Mouse (Mus musculus): ENCODE measurements around the gene H2-Q10. TPM values are rescaled to one million over a fixed set of nuclear protein-coding genes. Genes with fewer than 3 reads are reported as not detected.
A peak's percentile ranks its signal among the peaks of the same experiment; 100 is the strongest.
"Not testable (repeated sequence)": the region's sequence is repeated elsewhere in the genome, so short reads cannot be mapped to it uniquely, and the experiment has no call there.

H2-Q10 gene
- polyA plus RNA-seq, 1 experiment from 2014 or later, result 38.8 TPM

- H3K36me3 ChIP-seq; H3K27me3 ChIP-seq (replicated peaks); H3K4me1 ChIP-seq (replicated peaks); ATAC-seq; H3K9ac ChIP-seq; H3K9me3 ChIP-seq; H3K27ac ChIP-seq; H3K4me2 ChIP-seq (replicated peaks); H3K4me3 ChIP-seq (replicated peaks): not testable (repeated sequence)
- WGBS, result 9% methylated on average over 8 of the region's 8 CpGs
Observed at GRCm38 (mm10) chr17:35434836-35435235, 35.1 kb upstream of the H2-Q10 start.

DNA sequence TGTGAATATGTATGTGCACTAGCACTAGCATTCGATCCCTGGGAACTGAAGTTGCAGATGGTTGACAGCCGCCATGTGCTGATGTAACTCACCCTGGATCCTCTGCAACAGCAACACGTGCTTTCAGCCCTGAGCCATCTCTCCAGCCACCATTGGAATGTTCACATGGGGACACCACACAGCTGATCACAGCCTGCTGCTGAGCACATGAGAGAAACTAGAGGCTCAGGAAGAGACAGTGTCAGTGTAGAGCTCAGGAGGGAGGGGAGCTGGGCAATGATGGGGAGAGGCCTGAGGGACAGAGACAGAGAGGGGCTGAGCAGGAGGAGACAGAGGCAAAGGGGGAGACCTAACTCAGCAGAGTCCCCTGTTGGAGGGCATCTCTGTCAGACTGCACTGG lies 34.3 kb upstream of the H2-Q10 start:
- H3K9me3 ChIP-seq; H3K4me3 ChIP-seq (replicated peaks); H3K4me1 ChIP-seq (replicated peaks); H3K9ac ChIP-seq; H3K27ac ChIP-seq; H3K4me2 ChIP-seq (replicated peaks); ATAC-seq; H3K36me3 ChIP-seq: not testable (repeated sequence)
- WGBS, result 77% methylated on average over 3 of the region's 3 CpGs
- peaks cover 13% of the 10 kb centered on the region for H3K27me3 ChIP-seq (replicated peaks)

- not testable (repeated sequence) for H3K27ac ChIP-seq; ATAC-seq; H3K4me2 ChIP-seq (replicated peaks); H3K9me3 ChIP-seq; H3K36me3 ChIP-seq; H3K4me3 ChIP-seq (replicated peaks); H3K9ac ChIP-seq; H3K4me1 ChIP-seq (replicated peaks)
- 54% methylated on average over 1 of the region's 1 CpGs for WGBS
- H3K27me3 ChIP-seq (replicated peaks), result peaks cover 13% of the 10 kb centered on the region
Observed at GRCm38 (mm10) chr17:35437386-35437936, 32.4 kb upstream of the H2-Q10 start.

DNA sequence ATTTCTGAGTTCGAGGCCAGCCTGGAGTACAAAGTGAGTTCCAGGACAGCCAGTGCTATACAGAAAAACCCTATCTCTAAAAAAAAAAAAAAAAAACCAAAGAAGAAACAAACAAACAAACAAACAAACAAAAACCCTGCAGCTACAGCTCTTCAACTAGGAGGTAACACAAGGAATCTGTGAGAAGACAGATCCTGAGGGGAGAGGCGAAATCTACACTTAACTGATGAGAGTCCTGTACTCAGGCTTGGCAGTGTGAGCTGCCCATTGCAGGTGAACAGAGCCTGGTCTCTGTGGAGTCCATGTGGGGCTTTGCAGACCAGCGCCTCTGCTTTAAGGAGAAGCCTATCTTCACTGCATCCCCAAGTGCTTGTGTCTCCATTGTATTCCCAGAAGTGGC lies 31.5 kb upstream of the H2-Q10 start:
- not testable (repeated sequence) for H3K9me3 ChIP-seq; H3K4me3 ChIP-seq (replicated peaks); H3K27ac ChIP-seq; H3K36me3 ChIP-seq; H3K4me1 ChIP-seq (replicated peaks); H3K9ac ChIP-seq; ATAC-seq
- WGBS, result 81% methylated on average over 3 of the region's 3 CpGs
- Histone ChIP-seq H3K4me2 (replicated peaks) (peak overlapping the region; percentile 99; the same call in 1 of the 2 replicates), H3K27me3 (replicated peaks) (peaks cover 13% of the 10 kb centered on the region)

- not testable (repeated sequence) for H3K27ac ChIP-seq; H3K9me3 ChIP-seq; H3K4me1 ChIP-seq (replicated peaks); H3K36me3 ChIP-seq
- Histone ChIP-seq H3K27me3 (replicated peaks) (peaks cover 13% of the 10 kb centered on the region), H3K4me3 (replicated peaks) (peak within 1 kb of the TSS; percentile 52), H3K9ac (peak within 1 kb of the TSS; percentile 54), H3K4me2 (replicated peaks) (peak within 1 kb of the TSS; percentile 99)
- peak; percentile 94 for ATAC-seq
- 4% methylated on average over 18 of the region's 18 CpGs for WGBS
Observed at GRCm38 (mm10) chr17:35438885-35439284, 31.0 kb upstream of the H2-Q10 start, which contains the start of gene H2-Q7. Gene H2-Q7 (plus strand): TSS chr17:35439155.

DNA sequence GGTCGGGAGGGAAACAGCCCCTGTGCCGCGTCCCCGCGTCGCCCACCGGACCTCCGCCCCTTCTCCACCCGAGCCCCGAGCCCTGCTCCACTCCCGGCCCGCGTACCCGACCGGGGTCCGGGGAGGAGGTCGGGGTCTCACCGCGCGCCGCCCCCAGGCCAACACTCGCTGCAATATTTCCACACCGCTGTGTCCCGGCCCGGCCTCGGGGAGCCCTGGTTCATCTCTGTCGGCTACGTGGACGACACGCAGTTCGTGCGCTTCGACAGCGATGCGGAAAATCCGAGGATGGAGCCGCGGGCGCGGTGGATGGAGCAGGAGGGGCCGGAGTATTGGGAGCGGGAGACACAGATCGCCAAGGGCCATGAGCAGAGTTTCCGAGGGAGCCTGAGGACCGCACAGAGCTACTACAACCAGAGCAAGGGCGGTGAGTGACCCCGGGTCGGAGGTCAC lies 30.6 kb upstream of the H2-Q10 start:
- peak; percentile 66 for ATAC-seq
- peak overlapping the region; percentile 99 for H3K4me2 ChIP-seq (replicated peaks)
- not testable (repeated sequence) for H3K27ac ChIP-seq; H3K4me1 ChIP-seq (replicated peaks); H3K9me3 ChIP-seq; H3K36me3 ChIP-seq
- under 1% methylated on average over 48 of the region's 48 CpGs for WGBS
- peak overlapping the region; percentile 54 for H3K9ac ChIP-seq
- H3K27me3 ChIP-seq (replicated peaks), result peaks cover 13% of the 10 kb centered on the region
- H3K4me3 ChIP-seq (replicated peaks), result peak overlapping the region; percentile 52

GRCm38 (mm10) chr17:35439925-35440645 lies 29.8 kb upstream of the H2-Q10 start:
- H3K27me3 ChIP-seq (replicated peaks), result peaks cover 13% of the 10 kb centered on the region
- not testable (repeated sequence) for H3K27ac ChIP-seq; H3K36me3 ChIP-seq; H3K9me3 ChIP-seq; H3K4me1 ChIP-seq (replicated peaks); ATAC-seq; H3K4me3 ChIP-seq (replicated peaks); H3K9ac ChIP-seq
- peak overlapping the region; percentile 99; the same call in 1 of the 2 replicates for H3K4me2 ChIP-seq (replicated peaks)
- WGBS, result 47% methylated on average over 27 of the region's 27 CpGs

GRCm38 (mm10) chr17:35442376-35442775 lies 27.5 kb upstream of the H2-Q10 start:
- not testable (repeated sequence) for H3K4me2 ChIP-seq (replicated peaks); H3K9me3 ChIP-seq; H3K36me3 ChIP-seq; H3K27ac ChIP-seq; ATAC-seq; H3K9ac ChIP-seq; H3K4me3 ChIP-seq (replicated peaks); H3K4me1 ChIP-seq (replicated peaks)
- 92% methylated on average over 2 of the region's 2 CpGs for WGBS
- peaks cover 13% of the 10 kb centered on the region for H3K27me3 ChIP-seq (replicated peaks)

- H3K27me3 ChIP-seq (replicated peaks); H3K27ac ChIP-seq; H3K4me2 ChIP-seq (replicated peaks); H3K36me3 ChIP-seq; H3K4me1 ChIP-seq (replicated peaks); ATAC-seq; H3K9ac ChIP-seq; H3K4me3 ChIP-seq (replicated peaks); H3K9me3 ChIP-seq: not testable (repeated sequence)
- WGBS, result 91% methylated on average over 2 of the region's 2 CpGs
Observed at GRCm38 (mm10) chr17:35444510-35444909, 25.4 kb upstream of the H2-Q10 start.

- ATAC-seq, result peak; percentile 78
- not testable (repeated sequence) for H3K4me3 ChIP-seq (replicated peaks); H3K27me3 ChIP-seq (replicated peaks); H3K36me3 ChIP-seq; H3K27ac ChIP-seq; H3K9me3 ChIP-seq; H3K9ac ChIP-seq; H3K4me1 ChIP-seq (replicated peaks); H3K4me2 ChIP-seq (replicated peaks)
- no CpG with 5 or more reads among the region's 1 CpGs for WGBS
Observed at GRCm38 (mm10) chr17:35458247-35458646, 11.6 kb upstream of the H2-Q10 start.

DNA sequence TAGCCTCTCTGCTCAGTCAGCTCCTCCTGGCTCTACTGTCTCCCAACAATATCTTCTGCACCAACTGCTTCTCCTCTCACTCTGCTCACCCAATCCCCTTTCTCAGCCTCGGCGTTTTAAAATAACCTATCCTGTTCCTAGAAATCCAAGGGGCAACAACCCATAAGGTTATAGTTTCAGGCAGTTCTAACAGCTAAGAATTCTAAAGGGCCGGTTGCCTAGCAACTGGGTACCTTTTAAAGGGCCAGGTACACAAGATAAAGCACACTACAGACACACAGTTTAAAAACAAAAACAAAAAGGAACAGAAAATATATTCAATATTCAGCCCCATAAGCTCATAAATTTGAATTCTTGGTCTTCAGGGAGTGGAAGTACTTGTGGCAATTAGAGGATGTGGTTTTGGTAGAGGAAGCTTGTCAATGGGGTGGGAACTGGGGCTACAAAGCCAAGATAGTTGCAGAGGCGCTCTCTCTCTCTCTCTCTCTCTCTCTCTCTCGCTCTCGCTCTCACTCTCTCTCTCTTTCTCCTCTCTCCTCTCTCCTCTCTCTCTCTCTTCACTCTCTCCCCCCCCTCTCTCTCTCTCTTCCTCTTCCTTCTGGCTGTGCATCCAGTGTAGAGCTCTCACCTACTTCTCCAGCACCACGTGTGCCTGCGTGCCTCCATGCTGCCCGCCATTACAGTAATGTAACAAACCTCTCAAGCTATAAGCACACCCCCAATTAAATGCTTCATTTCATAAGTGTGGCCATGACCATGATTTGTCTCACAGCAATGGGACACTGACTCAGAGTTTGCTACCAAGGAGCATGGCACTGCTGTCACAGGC lies 9.2 kb upstream of the H2-Q10 start:
- ATAC-seq; H3K4me3 ChIP-seq (replicated peaks); H3K4me2 ChIP-seq (replicated peaks); H3K4me1 ChIP-seq (replicated peaks); H3K9ac ChIP-seq; H3K9me3 ChIP-seq; H3K36me3 ChIP-seq; H3K27me3 ChIP-seq (replicated peaks); H3K27ac ChIP-seq: not testable (repeated sequence)
- WGBS, result 86% methylated on average over 3 of the region's 9 CpGs

DNA sequence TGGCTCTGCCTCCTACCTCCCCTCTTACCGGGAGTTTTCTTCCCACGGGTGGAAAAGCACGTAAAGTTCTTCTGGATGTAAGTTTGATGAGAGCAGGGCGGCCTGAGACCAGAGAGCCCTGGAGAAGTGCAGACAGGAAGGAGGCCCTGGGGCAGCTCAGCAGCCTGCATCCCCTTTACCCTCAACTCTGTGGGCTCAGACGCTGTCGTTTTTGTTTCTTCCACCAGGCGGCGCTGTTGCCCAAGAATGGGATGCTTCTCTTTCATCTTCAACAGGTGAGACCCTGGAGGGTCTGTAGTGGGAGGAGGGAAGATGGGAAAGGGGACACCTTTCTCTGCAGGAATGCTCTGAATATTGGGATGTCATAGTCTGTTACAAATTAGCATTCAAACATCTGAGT lies 4.2 kb upstream of the H2-Q10 start:
- H3K27ac ChIP-seq; H3K36me3 ChIP-seq; H3K4me2 ChIP-seq (replicated peaks); H3K9ac ChIP-seq; H3K9me3 ChIP-seq; H3K4me3 ChIP-seq (replicated peaks); ATAC-seq: not testable (repeated sequence)
- WGBS, result 14% methylated on average over 8 of the region's 8 CpGs
- H3K27me3 ChIP-seq (replicated peaks), result peaks cover 18% of the 10 kb centered on the region
- H3K4me1 ChIP-seq (replicated peaks), result peaks cover 10% of the 10 kb centered on the region; the same call in 1 of the 2 replicates

All from intestine, embryonic 15.5 days (tissue).